Mouse (Mus musculus) adrenal gland (tissue): ENCODE results near the gene Fry.

Source experiments
- intact Hi-C: fragments of 180-260 bp; cut with DNase I; formaldehyde crosslinking; loops from one replicate; pipeline ENCODE4 v1.15.1; 2025

Fry gene

GRCm38 (mm10) chr5:150263656-150264055 lies 145.2 kb downstream of the Fry start:
- intact Hi-C loops: no loop called here

- intact Hi-C loops: no loop called here
Measured at GRCm38 (mm10) chr5:150265005-150265404, 146.6 kb downstream of the Fry start.

GRCm38 (mm10) chr5:150265953-150266352 lies 147.5 kb downstream of the Fry start:
- intact Hi-C loops: no loop called here

GRCm38 (mm10) chr5:150268261-150268660 lies 149.8 kb downstream of the Fry start:
- intact Hi-C loops: no loop called here

GRCm38 (mm10) chr5:150270468-150270867 lies 152.0 kb downstream of the Fry start:
- intact Hi-C loops: no loop called here

GRCm38 (mm10) chr5:150272173-150272572 lies 153.7 kb downstream of the Fry start:
- intact Hi-C loops: no loop called here

- intact Hi-C loops: no loop called here
Measured at GRCm38 (mm10) chr5:150275314-150275713, 156.9 kb downstream of the Fry start.

GRCm38 (mm10) chr5:150276611-150277010 lies 158.2 kb downstream of the Fry start:
- intact Hi-C loops: no loop called here

GRCm38 (mm10) chr5:150279387-150279786 lies 160.9 kb downstream of the Fry start:
- intact Hi-C loops: no loop called here

- intact Hi-C loops: no loop called here
Measured at GRCm38 (mm10) chr5:150281084-150281483, 162.6 kb downstream of the Fry start.

- intact Hi-C loops: no loop called here
Measured at GRCm38 (mm10) chr5:150282091-150282490, 163.6 kb downstream of the Fry start.

GRCm38 (mm10) chr5:150287949-150288348 lies 169.5 kb downstream of the Fry start:
- intact Hi-C loops: no loop called here

GRCm38 (mm10) chr5:150289611-150290010 lies 171.2 kb downstream of the Fry start:
- intact Hi-C loops: no loop called here

- intact Hi-C loops: no loop called here
Measured at GRCm38 (mm10) chr5:150290494-150291199, 172.2 kb downstream of the Fry start.

GRCm38 (mm10) chr5:150291216-150291615 lies 172.8 kb downstream of the Fry start:
- intact Hi-C loops: no loop called here

GRCm38 (mm10) chr5:150292186-150292585 lies 173.7 kb downstream of the Fry start:
- intact Hi-C loops: no loop called here

- intact Hi-C loops: no loop called here
Measured at GRCm38 (mm10) chr5:150294306-150294705, 175.9 kb downstream of the Fry start.

GRCm38 (mm10) chr5:150295096-150295495 lies 176.7 kb downstream of the Fry start:
- intact Hi-C loops: no loop called here

GRCm38 (mm10) chr5:150298969-150299368 lies 180.5 kb downstream of the Fry start:
- intact Hi-C loops: no loop called here

GRCm38 (mm10) chr5:150302123-150302522 lies 183.7 kb downstream of the Fry start:
- intact Hi-C loops: no loop called here

- intact Hi-C loops: no loop called here
Measured at GRCm38 (mm10) chr5:150302996-150303395, 184.6 kb downstream of the Fry start.

GRCm38 (mm10) chr5:150306497-150306896 lies 188.1 kb downstream of the Fry start:
- intact Hi-C loops: no loop called here

GRCm38 (mm10) chr5:150313229-150313628 lies 194.8 kb downstream of the Fry start:
- intact Hi-C loops: no loop called here

- intact Hi-C loops: no loop called here
Measured at GRCm38 (mm10) chr5:150314582-150314981, 196.1 kb downstream of the Fry start.
